Mouse (Mus musculus): ENCODE measurements around the gene Sec14l1. TPM values are rescaled to one million over a fixed set of nuclear protein-coding genes. Genes with fewer than 3 reads are reported as not detected.
"Not testable (repeated sequence)": the region's sequence is repeated elsewhere in the genome, so short reads cannot be mapped to it uniquely, and the experiment has no call there.

Gene Sec14l1
- total RNA-seq (2021): 100 to 1,000 TPM; 172 to 175 TPM
- long read RNA-seq, experiment 1, full-length matches to known transcripts: 173 of 229 reads
- long read RNA-seq, experiment 1, partial matches to known transcripts: 34 of 229 reads
- long read RNA-seq, experiment 1, other reads (novel, unspliced or antisense): 22 of 229 reads
- long read RNA-seq, experiment 2, full-length matches to known transcripts: 116 of 154 reads
- long read RNA-seq, experiment 2, partial matches to known transcripts: 15 of 154 reads
- long read RNA-seq, experiment 2, other reads (novel, unspliced or antisense): 23 of 154 reads

- peak; percentile 99 to 100 for DNase-seq (ENCODE audit: low spot score in 2 of 2)
- intact Hi-C loops (cut with DNase I): loop anchor here (2.0 kb wide), 1 partner anchor 34 kb away; no protein-coding TSS in a partner anchor
Measured at GRCm38 (mm10) chr11:117114592-117115345, at the start of gene Sec14l1. TSS of gene Sec14l1 (plus strand) at chr11:117115168.

GRCm38 (mm10) chr11:117065602-117066001 lies 49.4 kb upstream of the Sec14l1 start:
- DNase-seq (ENCODE audit: low spot score in 2 of 2); intact Hi-C loops (cut with DNase I): not testable (repeated sequence)

GRCm38 (mm10) chr11:117066738-117067137 lies 48.2 kb upstream of the Sec14l1 start:
- DNase-seq (ENCODE audit: low spot score in 2 of 2): no peak
- intact Hi-C loops (cut with DNase I): no loop called here

- DNase-seq (ENCODE audit: low spot score in 2 of 2): no peak
- intact Hi-C loops (cut with DNase I): no loop called here
Measured at GRCm38 (mm10) chr11:117068332-117068731, 46.6 kb upstream of the Sec14l1 start.

- intact Hi-C loops (cut with DNase I): no loop called here
- no peak for DNase-seq (ENCODE audit: low spot score in 2 of 2)
Measured at GRCm38 (mm10) chr11:117069027-117069426, 45.9 kb upstream of the Sec14l1 start.

- intact Hi-C loops (cut with DNase I): loop anchor here (10.0 kb wide), 1 partner anchor 284 kb away; no protein-coding TSS in a partner anchor
- DNase-seq (ENCODE audit: low spot score in 2 of 2): no peak
Measured at GRCm38 (mm10) chr11:117070711-117071110, 44.3 kb upstream of the Sec14l1 start.

GRCm38 (mm10) chr11:117072128-117072527 lies 42.8 kb upstream of the Sec14l1 start:
- DNase-seq (ENCODE audit: low spot score in 2 of 2): peak; percentile 76 to 86
- intact Hi-C loops (cut with DNase I): loop anchor here (1.0 to 10.0 kb wide), 2 partner anchors 105 to 283 kb away; no protein-coding TSS in a partner anchor

- DNase-seq (ENCODE audit: low spot score in 2 of 2): no peak
- intact Hi-C loops (cut with DNase I): loop anchor here (10.0 kb wide), 1 partner anchor 281 kb away; no protein-coding TSS in a partner anchor
Measured at GRCm38 (mm10) chr11:117073426-117073825, 41.5 kb upstream of the Sec14l1 start.

GRCm38 (mm10) chr11:117076576-117077196 lies 38.3 kb upstream of the Sec14l1 start:
- peak; percentile 72 to 84 for DNase-seq (ENCODE audit: low spot score in 2 of 2)
- intact Hi-C loops (cut with DNase I): loop anchor here (10.0 kb wide), 1 partner anchor 278 kb away; no protein-coding TSS in a partner anchor

- intact Hi-C loops (cut with DNase I): loop anchor here (10.0 kb wide), 1 partner anchor 278 kb away; no protein-coding TSS in a partner anchor
- no peak for DNase-seq (ENCODE audit: low spot score in 2 of 2)
Measured at GRCm38 (mm10) chr11:117077227-117077626, 37.7 kb upstream of the Sec14l1 start.

GRCm38 (mm10) chr11:117077902-117078301 lies 37.1 kb upstream of the Sec14l1 start:
- DNase-seq (ENCODE audit: low spot score in 2 of 2): no peak
- intact Hi-C loops (cut with DNase I): loop anchor here (10.0 kb wide), 1 partner anchor 277 kb away; no protein-coding TSS in a partner anchor

- DNase-seq (ENCODE audit: low spot score in 2 of 2): no peak
- intact Hi-C loops (cut with DNase I): loop anchor here (10.0 kb wide), 1 partner anchor 276 kb away; no protein-coding TSS in a partner anchor
Measured at GRCm38 (mm10) chr11:117078637-117079240, 36.2 kb upstream of the Sec14l1 start.

GRCm38 (mm10) chr11:117079651-117080190 lies 35.2 kb upstream of the Sec14l1 start:
- no peak for DNase-seq (ENCODE audit: low spot score in 2 of 2)
- intact Hi-C loops (cut with DNase I): loop anchor here (2.0 to 10.0 kb wide), 2 partner anchors 35 to 275 kb away; partner anchors contain the start of gene Sec14l1

GRCm38 (mm10) chr11:117080209-117080608 lies 34.8 kb upstream of the Sec14l1 start:
- peak; percentile 68 to 85 for DNase-seq (ENCODE audit: low spot score in 2 of 2)
- intact Hi-C loops (cut with DNase I): loop anchor here (2.0 kb wide), 1 partner anchor 35 kb away; the partner anchor contains the start of gene Sec14l1

GRCm38 (mm10) chr11:117081165-117082064 lies 33.6 kb upstream of the Sec14l1 start:
- peak; percentile 87 to 92 for DNase-seq (ENCODE audit: low spot score in 2 of 2)
- intact Hi-C loops (cut with DNase I): loop anchor here (2.0 kb wide), 1 partner anchor 33 kb away; the partner anchor contains the start of gene Sec14l1

- intact Hi-C loops (cut with DNase I): no loop called here
- DNase-seq (ENCODE audit: low spot score in 2 of 2): no peak
Measured at GRCm38 (mm10) chr11:117082353-117082934, 32.5 kb upstream of the Sec14l1 start.

All from left cerebral cortex, postnatal 14 days (tissue).